Mouse (Mus musculus) intestine, embryonic 15.5 days (tissue): Measurements from ENCODE around the gene Ppfia2. TPM values are rescaled to one million over a fixed set of nuclear protein-coding genes. Genes with fewer than 3 reads are reported as not detected.

Experiments used
- ATAC-seq: fragments of 200-750 bp; cut with Nextera tagmentation; 2 replicates; pipeline ENCODE4 v1.8.0; 2017; ENCODE audit warnings: moderate TSS enrichment, moderate library complexity
- H3K27ac ChIP-seq: fragments of 300-500 bp; sonication (generic); 2 replicates; pipeline ENCODE4 v1.5.1; 2015; ENCODE audit warnings: mild to moderate bottlenecking, inconsistent platforms
- H3K27me3 ChIP-seq: fragments of 300-500 bp; sonication (generic); replicated peaks from 2 replicates; pipeline ENCODE4 v1.6.1; 2015; ENCODE audit warnings: inconsistent platforms
- H3K36me3 ChIP-seq: fragments of 300-500 bp; sonication (generic); 2 replicates; pipeline ENCODE4 v1.6.1; 2015; ENCODE audit warnings: inconsistent platforms
- H3K4me1 ChIP-seq: fragments of 300-500 bp; sonication (generic); replicated peaks from 2 replicates; pipeline ENCODE4 v1.6.1; 2015; ENCODE audit warnings: inconsistent platforms
- H3K4me2 ChIP-seq: fragments of 300-500 bp; sonication (generic); replicated peaks from 2 replicates; pipeline ENCODE4 v1.6.1; 2015; ENCODE audit warnings: mild to moderate bottlenecking, inconsistent platforms
- H3K4me3 ChIP-seq: fragments of 300-500 bp; sonication (generic); replicated peaks from 2 replicates; pipeline ENCODE4 v1.5.1; 2015; ENCODE audit warnings: inconsistent platforms
- H3K9ac ChIP-seq: fragments of 300-500 bp; sonication (generic); 2 replicates; pipeline ENCODE4 v1.6.1; 2015; ENCODE audit warnings: inconsistent platforms
- H3K9me3 ChIP-seq: fragments of 300-500 bp; sonication (generic); 2 replicates; pipeline ENCODE4 v1.6.1; 2016; ENCODE audit warnings: inconsistent platforms
- WGBS: fragments of 180-500 bp; shearing (Covaris S2); methylation state at CpG from one replicate; pipeline ENCODE4 v1.1.7; 2015; 5-methylcytosine and 5-hydroxymethylcytosine counted together
- polyA plus RNA-seq: library from polyadenylated mRNA; unstranded; fragments of >200 nt; fragmentation: Nextera tagmentation; extraction: Ambion mirVana; gene quantifications from 2 replicates; pipeline ENCODE4 v1.2.1, GENCODE M21; 2015

Ppfia2 gene
- polyA plus RNA-seq, 1 experiment from 2014 or later, result 0.74 TPM

DNA sequence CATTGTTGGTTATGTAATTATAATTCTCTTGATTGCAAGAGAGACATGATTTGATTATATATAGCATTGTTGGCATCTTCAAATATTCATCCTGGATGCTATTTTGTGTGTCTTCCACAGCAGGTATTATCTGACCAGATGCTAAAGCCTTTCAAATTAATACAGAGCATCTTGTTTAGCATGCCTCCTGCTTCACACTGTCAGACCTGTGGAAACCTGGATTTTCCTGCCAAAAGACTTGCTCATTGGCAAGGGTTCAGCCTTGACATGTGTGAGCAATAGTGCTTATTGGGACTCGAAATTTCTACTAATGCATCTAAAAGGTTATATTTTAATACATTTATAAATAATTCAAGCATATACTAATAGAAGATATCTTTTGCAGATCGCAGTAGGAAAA, 262.1 kb downstream of the Ppfia2 start:
- H3K27me3 ChIP-seq, result no peaks in the 10 kb centered on the region
- H3K4me1 ChIP-seq, result no peaks in the 10 kb centered on the region
- 72% methylated on average over 2 of the region's 2 CpGs for WGBS
- no peak for ATAC-seq
- no peaks in the 10 kb centered on the region for H3K9me3 ChIP-seq
- H3K9ac ChIP-seq, result no peak overlapping the region
- H3K36me3 ChIP-seq, result no peaks in the 10 kb centered on the region
- no peak overlapping the region for H3K4me3 ChIP-seq
- H3K27ac ChIP-seq, result no peak overlapping the region
- no peak overlapping the region for H3K4me2 ChIP-seq

DNA sequence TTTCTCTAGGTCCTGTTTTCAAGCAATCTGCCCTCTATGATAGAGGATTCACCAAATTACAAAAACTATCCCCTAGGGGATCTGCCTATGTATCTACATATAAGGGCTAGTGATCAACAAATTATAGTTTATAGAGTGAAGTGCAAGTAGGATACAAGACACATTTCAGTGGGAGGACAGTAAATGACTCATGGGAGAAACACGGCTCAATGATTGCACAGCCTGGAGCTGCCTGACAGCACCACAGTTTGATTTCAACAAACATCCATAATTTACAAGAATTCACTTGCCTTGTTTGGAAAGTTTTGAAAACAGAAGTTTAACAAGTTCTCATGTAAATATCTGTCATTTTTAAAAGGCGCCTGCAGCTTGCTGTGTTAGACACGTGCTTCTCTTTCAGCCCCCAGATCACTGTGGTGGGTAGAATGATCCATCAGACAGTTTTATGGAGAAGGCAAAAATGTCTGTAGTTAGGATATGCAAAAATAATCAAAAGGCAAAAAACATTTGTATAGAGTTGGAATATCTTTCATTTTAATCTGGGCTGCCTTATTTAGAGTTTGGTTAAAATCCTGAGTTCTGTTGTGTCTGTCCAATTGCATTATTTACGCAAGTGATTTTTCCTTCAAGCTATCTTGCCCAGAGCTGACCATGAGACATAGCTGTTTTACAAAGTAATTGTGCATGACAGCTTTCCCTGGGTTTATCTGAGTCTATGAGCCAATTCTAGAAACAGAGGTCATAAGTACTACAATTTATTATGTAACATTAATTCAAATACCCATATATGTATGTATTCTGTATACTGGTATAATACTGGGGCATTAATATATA, 266.3 kb downstream of the Ppfia2 start:
- Histone ChIP-seq H3K27me3 (no peaks in the 10 kb centered on the region), H3K9ac (no peak overlapping the region), H3K4me3 (no peak overlapping the region), H3K27ac (no peak overlapping the region), H3K9me3 (no peaks in the 10 kb centered on the region), H3K4me2 (no peak overlapping the region), H3K36me3 (no peaks in the 10 kb centered on the region), H3K4me1 (no peaks in the 10 kb centered on the region)
- no peak for ATAC-seq
- 58% methylated on average over 4 of the region's 4 CpGs for WGBS

DNA sequence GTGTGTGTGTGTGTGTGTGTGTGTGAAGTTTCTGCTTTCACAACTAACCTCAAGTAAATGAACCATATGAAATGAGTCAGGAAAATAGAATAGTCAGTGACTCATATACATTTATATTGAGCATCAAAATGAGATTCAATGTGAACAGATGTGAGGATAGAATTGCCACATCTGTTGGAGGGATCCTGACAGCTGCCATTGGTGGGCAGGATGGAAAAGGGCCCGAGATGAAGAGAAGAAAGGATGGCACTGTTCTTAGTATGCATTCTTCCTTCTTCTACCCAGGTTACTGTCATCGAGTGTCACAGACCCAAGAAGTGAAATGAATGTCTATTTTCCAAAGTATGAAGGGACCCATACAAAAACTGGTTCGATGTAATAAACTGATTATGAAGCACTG, 268.1 kb downstream of the Ppfia2 start:
- H3K9ac ChIP-seq, result no peak overlapping the region
- no peak overlapping the region for H3K27ac ChIP-seq
- no peak for ATAC-seq
- H3K4me2 ChIP-seq, result no peak overlapping the region
- no peaks in the 10 kb centered on the region for H3K9me3 ChIP-seq
- no peak overlapping the region for H3K4me3 ChIP-seq
- H3K27me3 ChIP-seq, result no peaks in the 10 kb centered on the region
- no peaks in the 10 kb centered on the region for H3K36me3 ChIP-seq
- no peaks in the 10 kb centered on the region for H3K4me1 ChIP-seq
- WGBS, result 83% methylated on average over 3 of the region's 3 CpGs

DNA sequence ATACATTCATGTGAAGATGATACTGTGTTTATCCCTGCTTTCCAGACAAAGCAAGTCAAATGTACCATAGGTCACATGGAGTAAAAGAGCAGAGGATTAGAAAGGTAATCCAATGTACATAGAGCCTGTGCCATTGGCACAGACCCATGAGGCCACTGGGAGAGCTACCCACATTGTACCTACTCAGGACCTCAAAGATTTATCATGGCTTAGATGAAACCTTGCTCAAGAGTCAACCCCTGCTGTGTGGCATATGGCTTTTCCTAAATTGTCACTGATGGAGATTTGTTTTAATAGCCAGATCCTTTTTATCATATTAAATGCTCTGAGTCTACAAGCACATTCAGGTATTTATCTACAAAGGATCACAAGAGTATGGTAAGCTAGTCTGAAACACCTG, 274.8 kb downstream of the Ppfia2 start:
- no peak for ATAC-seq

DNA sequence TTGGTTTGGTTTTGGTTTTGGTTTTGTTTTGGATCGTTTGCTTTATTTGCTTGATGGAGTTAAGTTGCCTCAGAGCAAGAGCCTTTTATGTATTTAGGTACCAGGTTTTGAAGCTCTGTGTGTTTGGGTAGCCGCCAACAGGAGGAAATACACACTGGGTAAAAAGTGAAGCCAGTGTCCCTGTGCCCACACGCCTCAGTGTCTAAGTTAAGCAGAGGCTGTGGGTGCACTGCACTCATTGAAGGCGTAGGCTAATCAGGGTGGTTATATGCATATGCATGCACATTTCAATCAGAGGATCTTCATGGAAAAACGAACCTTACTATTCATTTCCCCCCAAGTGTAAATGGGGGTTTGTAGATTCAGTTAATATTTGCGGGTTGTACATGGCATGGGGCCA, 290.9 kb downstream of the Ppfia2 start:
- ATAC-seq, result no peak
- Histone ChIP-seq H3K4me3 (no peak overlapping the region), H3K36me3 (no peaks in the 10 kb centered on the region), H3K9me3 (no peaks in the 10 kb centered on the region), H3K4me1 (no peaks in the 10 kb centered on the region), H3K9ac (no peak overlapping the region), H3K27me3 (no peaks in the 10 kb centered on the region), H3K27ac (no peak overlapping the region), H3K4me2 (no peak overlapping the region)
- 83% methylated on average over 6 of the region's 6 CpGs for WGBS

More for the DNA sequence above, 274.8 kb downstream of the Ppfia2 start:
- H3K4me3 ChIP-seq, result no peak overlapping the region
- H3K9me3 ChIP-seq, result no peaks in the 10 kb centered on the region
- no peaks in the 10 kb centered on the region for H3K36me3 ChIP-seq
- no peaks in the 10 kb centered on the region for H3K4me1 ChIP-seq
- H3K9ac ChIP-seq, result no peak overlapping the region
- H3K27me3 ChIP-seq, result no peaks in the 10 kb centered on the region
- H3K4me2 ChIP-seq, result no peak overlapping the region
- H3K27ac ChIP-seq, result no peak overlapping the region

DNA sequence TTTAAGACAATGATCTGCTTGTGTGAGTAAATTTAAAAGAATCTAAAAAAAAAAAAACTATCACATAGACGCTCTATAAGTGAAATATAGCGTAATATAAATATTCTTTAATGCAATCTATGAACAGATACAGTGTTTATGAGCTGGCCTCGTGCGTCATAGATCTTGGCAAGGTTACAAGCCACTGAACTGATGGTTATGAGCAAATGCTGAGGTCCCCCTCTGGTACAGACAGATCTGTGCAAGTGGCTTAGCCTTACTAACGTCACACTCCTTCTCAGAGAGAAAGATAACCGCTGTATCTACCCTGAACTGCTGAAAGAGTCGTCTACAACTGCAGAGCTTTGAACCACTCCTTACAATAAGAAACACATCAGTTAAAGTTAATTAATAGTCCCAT, 293.6 kb downstream of the Ppfia2 start:
- no peak overlapping the region for H3K4me3 ChIP-seq
- ATAC-seq, result no peak
- WGBS, result 69% methylated on average over 7 of the region's 7 CpGs
- no peak overlapping the region for H3K27ac ChIP-seq
- no peaks in the 10 kb centered on the region for H3K4me1 ChIP-seq
- no peak overlapping the region for H3K4me2 ChIP-seq
- H3K9me3 ChIP-seq, result no peaks in the 10 kb centered on the region
- H3K36me3 ChIP-seq, result no peaks in the 10 kb centered on the region
- H3K9ac ChIP-seq, result no peak overlapping the region
- no peaks in the 10 kb centered on the region for H3K27me3 ChIP-seq

DNA sequence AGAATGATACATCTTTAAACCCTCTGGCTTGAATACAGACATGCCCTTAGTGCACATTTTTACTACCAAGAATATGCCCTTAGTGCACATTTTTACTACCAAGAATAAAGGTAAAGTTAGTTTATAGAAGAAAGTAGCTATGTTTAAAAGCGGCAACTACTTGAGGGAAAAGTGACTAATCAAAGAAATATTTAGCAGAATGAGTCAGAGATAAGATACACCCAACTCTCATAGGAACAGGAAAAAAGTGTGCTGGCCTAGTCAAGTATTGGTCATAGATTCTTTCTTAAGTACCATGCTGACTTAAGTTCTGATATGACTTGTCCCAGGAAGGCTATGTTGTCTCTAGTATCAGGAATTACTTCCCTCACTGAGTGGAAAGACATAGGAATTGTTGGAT, 305.4 kb downstream of the Ppfia2 start:
- no peaks in the 10 kb centered on the region for H3K27me3 ChIP-seq
- H3K9me3 ChIP-seq, result no peaks in the 10 kb centered on the region
- no peak overlapping the region for H3K27ac ChIP-seq
- WGBS, result 82% methylated on average over 1 of the region's 1 CpGs
- H3K4me1 ChIP-seq, result no peaks in the 10 kb centered on the region
- H3K36me3 ChIP-seq, result no peaks in the 10 kb centered on the region
- H3K4me3 ChIP-seq, result no peak overlapping the region
- H3K4me2 ChIP-seq, result no peak overlapping the region
- H3K9ac ChIP-seq, result no peak overlapping the region
- ATAC-seq, result no peak

DNA sequence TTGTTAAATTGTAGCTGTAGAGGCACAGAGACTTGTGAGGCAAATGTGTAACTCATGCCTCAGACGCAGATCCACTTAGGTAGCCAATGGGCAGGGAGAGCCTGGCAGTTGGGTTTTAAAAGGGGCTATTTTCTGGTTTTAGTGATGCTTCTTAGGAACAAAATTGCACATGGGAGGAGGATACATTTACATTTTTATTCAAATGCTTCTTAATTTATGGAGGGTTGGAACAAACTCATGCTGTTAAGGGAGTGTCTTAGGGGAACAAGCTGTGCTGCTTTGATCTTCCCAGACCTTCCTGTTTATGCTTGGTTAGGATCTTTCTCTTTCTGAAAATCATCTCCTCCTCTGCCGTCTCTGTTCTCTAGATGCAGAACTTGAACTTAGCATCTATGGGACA, 345.3 kb downstream of the Ppfia2 start:
- H3K4me3 ChIP-seq, result no peak overlapping the region
- 54% methylated on average over 2 of the region's 2 CpGs for WGBS
- no peak for ATAC-seq
- H3K9me3 ChIP-seq, result no peaks in the 10 kb centered on the region
- H3K9ac ChIP-seq, result no peak overlapping the region
- no peak overlapping the region for H3K27ac ChIP-seq
- H3K36me3 ChIP-seq, result no peaks in the 10 kb centered on the region
- no peaks in the 10 kb centered on the region for H3K27me3 ChIP-seq
- H3K4me1 ChIP-seq, result no peaks in the 10 kb centered on the region
- no peak overlapping the region for H3K4me2 ChIP-seq

DNA sequence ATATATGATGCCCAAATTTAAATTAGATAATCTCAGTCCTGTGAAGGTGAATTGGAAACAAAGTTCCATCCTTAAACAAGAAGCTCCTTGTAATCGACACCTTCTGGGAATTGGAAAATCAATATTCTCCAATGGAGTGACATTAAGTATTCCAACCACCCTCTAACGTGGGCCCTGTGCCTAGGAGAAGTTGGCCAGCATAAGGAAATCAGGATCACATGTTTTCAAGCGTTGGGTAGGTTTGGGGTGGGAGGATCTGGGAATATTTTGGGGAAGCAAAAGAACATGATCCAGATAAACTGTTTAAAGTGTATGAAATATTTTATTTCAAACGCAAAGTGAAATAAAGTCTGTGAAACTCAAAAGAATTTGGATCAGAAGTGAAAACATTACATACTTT, 348.2 kb downstream of the Ppfia2 start:
- Histone ChIP-seq H3K4me1 (no peaks in the 10 kb centered on the region), H3K27me3 (no peaks in the 10 kb centered on the region), H3K4me2 (no peak overlapping the region), H3K9ac (no peak overlapping the region), H3K36me3 (no peaks in the 10 kb centered on the region), H3K27ac (no peak overlapping the region), H3K4me3 (no peak overlapping the region), H3K9me3 (no peaks in the 10 kb centered on the region)
- 78% methylated on average over 4 of the region's 4 CpGs for WGBS
- no peak for ATAC-seq

DNA sequence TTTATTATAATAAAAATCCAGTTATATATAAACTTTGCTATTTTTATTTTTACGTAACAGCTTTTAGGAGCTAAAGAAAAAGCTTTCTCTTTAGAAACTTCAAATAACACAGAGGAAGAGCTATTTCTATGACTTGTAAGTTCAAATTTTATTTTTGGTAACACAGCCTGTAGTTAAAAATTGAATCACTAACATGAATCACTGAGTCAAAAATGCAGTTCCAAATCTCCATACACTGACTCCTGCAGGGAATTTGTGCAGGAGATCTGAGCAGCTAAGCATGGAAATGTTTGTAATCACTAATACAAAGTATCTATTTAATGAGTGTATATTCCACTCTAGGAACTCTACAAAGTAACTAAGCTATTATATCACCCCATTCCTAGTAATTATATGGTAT, 354.1 kb downstream of the Ppfia2 start:
- H3K9me3 ChIP-seq, result no peaks in the 10 kb centered on the region
- no peaks in the 10 kb centered on the region for H3K4me1 ChIP-seq
- ATAC-seq, result no peak
- no peak overlapping the region for H3K4me2 ChIP-seq
- H3K36me3 ChIP-seq, result no peaks in the 10 kb centered on the region
- no peak overlapping the region for H3K9ac ChIP-seq
- no peak overlapping the region for H3K4me3 ChIP-seq
- 92% methylated on average over 1 of the region's 1 CpGs for WGBS
- no peaks in the 10 kb centered on the region for H3K27me3 ChIP-seq
- no peak overlapping the region for H3K27ac ChIP-seq

DNA sequence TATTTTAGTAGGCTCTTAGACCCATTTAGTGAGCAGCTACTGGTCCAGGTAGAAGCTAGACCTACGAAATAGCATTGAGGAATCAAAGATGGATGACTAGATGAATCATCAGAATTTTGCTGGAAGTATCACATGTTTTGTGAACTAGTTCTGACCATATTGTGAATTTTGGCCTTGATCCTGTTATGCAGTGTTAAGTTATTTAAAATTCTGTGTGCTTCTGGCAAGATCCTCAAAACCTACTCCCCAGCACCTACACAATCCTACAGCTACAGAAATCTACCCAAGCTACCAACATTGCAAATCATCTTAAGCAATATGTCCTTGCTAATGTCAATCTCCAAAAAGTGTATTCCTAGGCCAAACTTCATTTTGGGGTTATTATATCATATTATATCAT, 368.3 kb downstream of the Ppfia2 start:
- Histone ChIP-seq H3K9ac (no peak overlapping the region), H3K4me3 (no peak overlapping the region), H3K27ac (no peak overlapping the region), H3K36me3 (no peaks in the 10 kb centered on the region), H3K4me1 (no peaks in the 10 kb centered on the region), H3K9me3 (no peaks in the 10 kb centered on the region), H3K27me3 (no peaks in the 10 kb centered on the region), H3K4me2 (no peak overlapping the region)
- WGBS, result 70% methylated on average over 1 of the region's 1 CpGs
- ATAC-seq, result no peak

DNA sequence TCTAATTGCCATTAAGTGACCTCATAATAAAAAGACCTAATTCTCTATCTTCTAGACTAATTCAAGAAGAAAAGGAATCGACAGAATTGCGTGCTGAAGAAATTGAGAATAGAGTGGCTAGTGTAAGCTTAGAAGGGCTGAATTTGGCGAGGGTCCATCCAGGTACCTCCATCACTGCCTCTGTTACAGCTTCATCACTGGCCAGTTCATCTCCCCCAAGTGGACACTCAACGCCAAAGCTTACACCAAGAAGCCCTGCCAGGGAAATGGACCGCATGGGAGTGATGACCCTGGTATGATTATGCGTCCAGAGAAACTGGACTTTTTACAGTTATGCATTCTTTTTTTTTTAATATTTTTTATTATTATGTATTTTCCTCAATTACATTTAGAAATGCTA, 388.0 kb downstream of the Ppfia2 start:
- no peaks in the 10 kb centered on the region for H3K36me3 ChIP-seq
- no peak overlapping the region for H3K27ac ChIP-seq
- H3K9ac ChIP-seq, result no peak overlapping the region
- no peaks in the 10 kb centered on the region for H3K27me3 ChIP-seq
- ATAC-seq, result no peak
- WGBS, result 78% methylated on average over 6 of the region's 6 CpGs
- H3K9me3 ChIP-seq, result no peaks in the 10 kb centered on the region
- no peaks in the 10 kb centered on the region for H3K4me1 ChIP-seq
- no peak overlapping the region for H3K4me3 ChIP-seq
- H3K4me2 ChIP-seq, result no peak overlapping the region

DNA sequence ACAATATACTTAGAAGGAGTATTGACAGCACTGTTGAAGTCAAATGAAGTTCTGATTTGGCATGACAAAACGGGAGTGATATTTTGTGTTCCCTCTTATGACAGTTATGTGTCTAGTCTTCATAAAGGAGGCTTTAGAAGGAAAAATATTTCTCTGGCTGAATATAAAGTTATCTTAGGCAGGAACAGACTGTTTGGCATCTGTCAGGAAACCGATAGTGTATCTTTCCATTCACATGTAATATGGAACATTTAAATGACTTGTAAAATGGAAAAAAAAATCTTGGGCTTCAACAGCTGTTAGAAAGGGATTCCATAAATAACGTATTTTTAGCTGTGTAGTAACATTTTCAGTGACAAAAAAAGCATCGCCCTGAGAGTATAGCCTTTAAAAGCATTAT, 400.1 kb downstream of the Ppfia2 start:
- no peak overlapping the region for H3K9ac ChIP-seq
- H3K4me3 ChIP-seq, result no peak overlapping the region
- no peak overlapping the region for H3K27ac ChIP-seq
- 79% methylated on average over 4 of the region's 4 CpGs for WGBS
- H3K4me2 ChIP-seq, result no peak overlapping the region
- H3K9me3 ChIP-seq, result no peaks in the 10 kb centered on the region
- H3K27me3 ChIP-seq, result no peaks in the 10 kb centered on the region
- no peaks in the 10 kb centered on the region for H3K4me1 ChIP-seq
- no peaks in the 10 kb centered on the region for H3K36me3 ChIP-seq
- ATAC-seq, result no peak
